Mouse (Mus musculus): Measurements from ENCODE around the gene Cd3d. TPM values are rescaled to one million over a fixed set of nuclear protein-coding genes. Genes with fewer than 3 reads are reported as not detected.
"Not testable (repeated sequence)": the region's sequence is repeated elsewhere in the genome, so short reads cannot be mapped to it uniquely, and the experiment has no call there.

Cd3d gene
- polyA plus RNA-seq, 1 experiment from 2014 or later, result 0.19 TPM

GRCm38 (mm10) chr9:44967763-44968162 is 13.8 kb upstream of the Cd3d start:
- not testable (repeated sequence) for H3K4me3 ChIP-seq (replicated peaks; ENCODE audit: low read length); H3K27me3 ChIP-seq (ENCODE audit: control insufficient read depth, insufficient read depth, low read length); ATAC-seq (ENCODE audit: insufficient read depth, low FRiP score); H3K36me3 ChIP-seq (ENCODE audit: control insufficient read depth, insufficient read depth, low read length); H3K4me2 ChIP-seq (ENCODE audit: low read depth, low read length); H3K9me3 ChIP-seq (replicated peaks; ENCODE audit: control insufficient read depth, low read length); H3K4me1 ChIP-seq (ENCODE audit: control insufficient read depth, insufficient read depth, low read length); H3K27ac ChIP-seq (ENCODE audit: low read length); H3K9ac ChIP-seq (ENCODE audit: low read length)
- whole genome bisulfite sequencing, result 83% methylated on average over 5 of the region's 5 CpGs

GRCm38 (mm10) chr9:44969450-44969849 is 12.1 kb upstream of the Cd3d start:
- Histone ChIP-seq H3K9me3 (replicated peaks; ENCODE audit: control insufficient read depth, low read length) (no peaks in the 10 kb centered on the region), H3K36me3 (ENCODE audit: control insufficient read depth, insufficient read depth, low read length) (no peaks in the 10 kb centered on the region), H3K9ac (ENCODE audit: low read length) (no peak overlapping the region), H3K4me3 (replicated peaks; ENCODE audit: low read length) (no peak overlapping the region), H3K4me2 (ENCODE audit: low read depth, low read length) (no peak overlapping the region), H3K27me3 (ENCODE audit: control insufficient read depth, insufficient read depth, low read length) (no peaks in the 10 kb centered on the region; the same call in 1 of the 2 replicates), H3K27ac (ENCODE audit: low read length) (no peak overlapping the region), H3K4me1 (ENCODE audit: control insufficient read depth, insufficient read depth, low read length) (peaks cover 5% of the 10 kb centered on the region)
- no peak for ATAC-seq (ENCODE audit: insufficient read depth, low FRiP score)
- WGBS, result 73% methylated on average over 1 of the region's 1 CpGs

- Histone ChIP-seq H3K4me3 (replicated peaks; ENCODE audit: low read length) (no peak overlapping the region), H3K4me1 (ENCODE audit: control insufficient read depth, insufficient read depth, low read length) (no peaks in the 10 kb centered on the region), H3K9ac (ENCODE audit: low read length) (no peak overlapping the region), H3K4me2 (ENCODE audit: low read depth, low read length) (no peak overlapping the region), H3K36me3 (ENCODE audit: control insufficient read depth, insufficient read depth, low read length) (no peaks in the 10 kb centered on the region), H3K27me3 (ENCODE audit: control insufficient read depth, insufficient read depth, low read length) (peaks cover 3% of the 10 kb centered on the region), H3K9me3 (replicated peaks; ENCODE audit: control insufficient read depth, low read length) (no peaks in the 10 kb centered on the region), H3K27ac (ENCODE audit: low read length) (no peak overlapping the region)
- ATAC-seq (ENCODE audit: insufficient read depth, low FRiP score), result no peak
- 62% methylated on average over 6 of the region's 6 CpGs for WGBS
These were observed 3.8 kb upstream of the Cd3d start for GRCm38 (mm10) chr9:44977813-44978212.

- Histone ChIP-seq H3K36me3 (ENCODE audit: control insufficient read depth, insufficient read depth, low read length) (no peaks in the 10 kb centered on the region), H3K9ac (ENCODE audit: low read length) (no peak overlapping the region), H3K9me3 (replicated peaks; ENCODE audit: control insufficient read depth, low read length) (no peaks in the 10 kb centered on the region), H3K27ac (ENCODE audit: low read length) (no peak overlapping the region), H3K4me3 (replicated peaks; ENCODE audit: low read length) (no peak overlapping the region), H3K4me2 (ENCODE audit: low read depth, low read length) (no peak overlapping the region), H3K4me1 (ENCODE audit: control insufficient read depth, insufficient read depth, low read length) (no peaks in the 10 kb centered on the region), H3K27me3 (ENCODE audit: control insufficient read depth, insufficient read depth, low read length) (peaks cover 3% of the 10 kb centered on the region; the same call in 1 of the 2 replicates)
- 73% methylated on average over 7 of the region's 7 CpGs for WGBS
- ATAC-seq (ENCODE audit: insufficient read depth, low FRiP score), result no peak
These were observed 1.8 kb upstream of the Cd3d start for GRCm38 (mm10) chr9:44979806-44980205.

GRCm38 (mm10) chr9:44980242-44980641 is 1.3 kb upstream of the Cd3d start, which contains the start of gene Cd3g:
Cd3g (minus strand) TSS chr9:44980431.
- Histone ChIP-seq H3K9me3 (replicated peaks; ENCODE audit: control insufficient read depth, low read length) (no peaks in the 10 kb centered on the region), H3K36me3 (ENCODE audit: control insufficient read depth, insufficient read depth, low read length) (no peaks in the 10 kb centered on the region), H3K9ac (ENCODE audit: low read length) (no peak within 1 kb of the TSS), H3K27me3 (ENCODE audit: control insufficient read depth, insufficient read depth, low read length) (no peaks in the 10 kb centered on the region), H3K4me1 (ENCODE audit: control insufficient read depth, insufficient read depth, low read length) (no peaks in the 10 kb centered on the region), H3K4me3 (replicated peaks; ENCODE audit: low read length) (no peak within 1 kb of the TSS), H3K27ac (ENCODE audit: low read length) (no peak within 1 kb of the TSS), H3K4me2 (ENCODE audit: low read depth, low read length) (no peak within 1 kb of the TSS)
- WGBS, result 59% methylated on average over 3 of the region's 3 CpGs
- no peak for ATAC-seq (ENCODE audit: insufficient read depth, low FRiP score)

- ATAC-seq (ENCODE audit: insufficient read depth, low FRiP score), result no peak
- H3K4me1 ChIP-seq (ENCODE audit: control insufficient read depth, insufficient read depth, low read length), result no peaks in the 10 kb centered on the region
- H3K27ac ChIP-seq (ENCODE audit: low read length), result no peak overlapping the region
- no peak overlapping the region for H3K4me3 ChIP-seq (replicated peaks; ENCODE audit: low read length)
- no peak overlapping the region for H3K9ac ChIP-seq (ENCODE audit: low read length)
- WGBS, result 90% methylated on average over 2 of the region's 2 CpGs
- no peaks in the 10 kb centered on the region for H3K27me3 ChIP-seq (ENCODE audit: control insufficient read depth, insufficient read depth, low read length)
- no peak overlapping the region for H3K4me2 ChIP-seq (ENCODE audit: low read depth, low read length)
- H3K9me3 ChIP-seq (replicated peaks; ENCODE audit: control insufficient read depth, low read length), result no peaks in the 10 kb centered on the region
- no peaks in the 10 kb centered on the region for H3K36me3 ChIP-seq (ENCODE audit: control insufficient read depth, insufficient read depth, low read length)
These were observed 482 bp upstream of the Cd3d start for GRCm38 (mm10) chr9:44981104-44981503.

- no peaks in the 10 kb centered on the region for H3K27me3 ChIP-seq (ENCODE audit: control insufficient read depth, insufficient read depth, low read length)
- H3K9ac ChIP-seq (ENCODE audit: low read length), result no peak overlapping the region
- H3K4me2 ChIP-seq (ENCODE audit: low read depth, low read length), result no peak overlapping the region
- no peak overlapping the region for H3K27ac ChIP-seq (ENCODE audit: low read length)
- H3K4me1 ChIP-seq (ENCODE audit: control insufficient read depth, insufficient read depth, low read length), result no peaks in the 10 kb centered on the region
- ATAC-seq (ENCODE audit: insufficient read depth, low FRiP score), result no peak
- WGBS, result 83% methylated on average over 8 of the region's 8 CpGs
- H3K9me3 ChIP-seq (replicated peaks; ENCODE audit: control insufficient read depth, low read length), result no peaks in the 10 kb centered on the region
- H3K4me3 ChIP-seq (replicated peaks; ENCODE audit: low read length), result no peak overlapping the region
- H3K36me3 ChIP-seq (ENCODE audit: control insufficient read depth, insufficient read depth, low read length), result no peaks in the 10 kb centered on the region
These were observed 495 bp downstream of the Cd3d start for GRCm38 (mm10) chr9:44982081-44982480.

GRCm38 (mm10) chr9:44982531-44982930 is 945 bp downstream of the Cd3d start:
- ATAC-seq (ENCODE audit: insufficient read depth, low FRiP score), result no peak
- no peaks in the 10 kb centered on the region for H3K4me1 ChIP-seq (ENCODE audit: control insufficient read depth, insufficient read depth, low read length)
- no peaks in the 10 kb centered on the region for H3K27me3 ChIP-seq (ENCODE audit: control insufficient read depth, insufficient read depth, low read length)
- no peak overlapping the region for H3K4me3 ChIP-seq (replicated peaks; ENCODE audit: low read length)
- 83% methylated on average over 3 of the region's 3 CpGs for WGBS
- no peak overlapping the region for H3K4me2 ChIP-seq (ENCODE audit: low read depth, low read length)
- no peak overlapping the region for H3K9ac ChIP-seq (ENCODE audit: low read length)
- H3K9me3 ChIP-seq (replicated peaks; ENCODE audit: control insufficient read depth, low read length), result no peaks in the 10 kb centered on the region
- H3K27ac ChIP-seq (ENCODE audit: low read length), result no peak overlapping the region
- H3K36me3 ChIP-seq (ENCODE audit: control insufficient read depth, insufficient read depth, low read length), result no peaks in the 10 kb centered on the region

- ATAC-seq (ENCODE audit: insufficient read depth, low FRiP score), result no peak
- no peak overlapping the region for H3K4me3 ChIP-seq (replicated peaks; ENCODE audit: low read length)
These were observed 1.4 kb downstream of the Cd3d start for GRCm38 (mm10) chr9:44983001-44983400.

GRCm38 (mm10) chr9:44985721-44986161 is 4.2 kb downstream of the Cd3d start:
- no peak overlapping the region for H3K9ac ChIP-seq (ENCODE audit: low read length)
- no peak overlapping the region for H3K4me2 ChIP-seq (ENCODE audit: low read depth, low read length)
- WGBS, result 78% methylated on average over 3 of the region's 3 CpGs
- H3K27me3 ChIP-seq (ENCODE audit: control insufficient read depth, insufficient read depth, low read length), result no peaks in the 10 kb centered on the region; the same call in 1 of the 2 replicates
- no peak for ATAC-seq (ENCODE audit: insufficient read depth, low FRiP score)
- H3K9me3 ChIP-seq (replicated peaks; ENCODE audit: control insufficient read depth, low read length), result no peaks in the 10 kb centered on the region
- no peak overlapping the region for H3K27ac ChIP-seq (ENCODE audit: low read length)
- H3K4me3 ChIP-seq (replicated peaks; ENCODE audit: low read length), result no peak overlapping the region
- no peaks in the 10 kb centered on the region for H3K4me1 ChIP-seq (ENCODE audit: control insufficient read depth, insufficient read depth, low read length)
- H3K36me3 ChIP-seq (ENCODE audit: control insufficient read depth, insufficient read depth, low read length), result no peaks in the 10 kb centered on the region

More at GRCm38 (mm10) chr9:44983001-44983400, 1.4 kb downstream of the Cd3d start:
- Histone ChIP-seq H3K9ac (ENCODE audit: low read length) (no peak overlapping the region), H3K27me3 (ENCODE audit: control insufficient read depth, insufficient read depth, low read length) (no peaks in the 10 kb centered on the region), H3K4me1 (ENCODE audit: control insufficient read depth, insufficient read depth, low read length) (no peaks in the 10 kb centered on the region), H3K9me3 (replicated peaks; ENCODE audit: control insufficient read depth, low read length) (no peaks in the 10 kb centered on the region), H3K27ac (ENCODE audit: low read length) (no peak overlapping the region), H3K4me2 (ENCODE audit: low read depth, low read length) (no peak overlapping the region), H3K36me3 (ENCODE audit: control insufficient read depth, insufficient read depth, low read length) (no peaks in the 10 kb centered on the region)
- WGBS, result 75% methylated on average over 2 of the region's 2 CpGs
